Mouse (Mus musculus) MEL (cell line): ENCODE data around the gene Met. TPM values are rescaled to one million over a fixed set of nuclear protein-coding genes. Genes with fewer than 3 reads are reported as not detected.

ENCODE experiments used
- DNase-seq: peaks from one replicate; pipeline ENCODE4 v3.0.0; 2011; ENCODE audit warnings: low read depth, low spot score
- H3K27ac ChIP-seq: 2 replicates; pipeline ENCODE4 v1.5.1; 2012; ENCODE audit warnings: low read depth, mild to moderate bottlenecking, control low read depth, low read length, moderate library complexity; ENCODE audit not compliant: control insufficient read depth
- H3K27me3 ChIP-seq, 2 experiments: fragments of 150-350 bp in 1 of 2; sonication (generic) in 1 of 2; 2 replicates each; pipeline ENCODE4 v1.6.1; 2012; ENCODE audit warnings: low read length in 2 of 2, mild to moderate bottlenecking in 2 of 2, improper control_type of control experiment in 1 of 2, moderate library complexity in 1 of 2; ENCODE audit not compliant: insufficient read depth in 2 of 2, control insufficient read depth in 1 of 2
- H3K36me3 ChIP-seq, 2 experiments: 2 replicates each; pipeline ENCODE4 v1.6.1; 2012 to 2014; ENCODE audit warnings: low read length in 2 of 2, improper control_type of control experiment in 1 of 2, inconsistent platforms in 1 of 2, mild to moderate bottlenecking in 1 of 2; ENCODE audit not compliant: insufficient read depth in 2 of 2, control insufficient read depth in 1 of 2
- H3K4me1 ChIP-seq, 2 experiments: fragments of 150-350 bp in 1 of 2; sonication (generic) in 1 of 2; 2 replicates each; pipeline ENCODE4 v1.6.1; 2012; ENCODE audit warnings: low read length in 2 of 2, improper control_type of control experiment in 1 of 2, mild to moderate bottlenecking in 1 of 2; ENCODE audit not compliant: insufficient read depth in 2 of 2, control insufficient read depth in 1 of 2
- H3K4me3 ChIP-seq, 2 experiments: fragments of 150-350 bp in 1 of 2; sonication (generic) in 1 of 2; 2 replicates each; pipeline ENCODE4 v1.5.1; 2012; ENCODE audit warnings: low read depth in 2 of 2, low read length in 2 of 2, mild to moderate bottlenecking in 2 of 2, moderate library complexity in 2 of 2, control low read depth in 1 of 2, improper control_type of control experiment in 1 of 2; ENCODE audit not compliant: control insufficient read depth in 1 of 2, insufficient read depth in 1 of 2
- H3K79me2 ChIP-seq: 2 replicates; pipeline ENCODE4 v1.6.1; 2012; ENCODE audit warnings: mild to moderate bottlenecking, low read length, moderate library complexity; ENCODE audit not compliant: control insufficient read depth, poor library complexity, insufficient read depth
- H3K9ac ChIP-seq: 2 replicates; pipeline ENCODE4 v1.6.1; 2012; ENCODE audit warnings: low read depth, mild to moderate bottlenecking, control low read depth, low read length, moderate library complexity; ENCODE audit not compliant: control insufficient read depth, poor library complexity, severe bottlenecking
- H3K9me3 ChIP-seq: fragments of 150-350 bp; sonication (generic); replicated peaks from 2 replicates; pipeline ENCODE4 v1.6.1; 2012; ENCODE audit warnings: mild to moderate bottlenecking, low read length, improper control_type of control experiment, moderate library complexity; ENCODE audit not compliant: insufficient read depth
- CHD1 ChIP-seq: IDR thresholded peaks from 2 replicates; pipeline ENCODE4 v1.6.1; 2012; ENCODE audit warnings: low read depth, mild to moderate bottlenecking, inconsistent platforms, low read length, improper control_type of control experiment
- E2F4 ChIP-seq: IDR thresholded peaks from 2 replicates; pipeline ENCODE4 v1.6.1; 2011; ENCODE audit warnings: low read depth, low read length, improper control_type of control experiment, borderline replicate concordance
- ETS1 ChIP-seq: IDR thresholded peaks from 2 replicates; pipeline ENCODE4 v1.6.1; 2012; ENCODE audit warnings: low read depth, mild to moderate bottlenecking, inconsistent platforms, low read length, improper control_type of control experiment, moderate library complexity
- GATA1 ChIP-seq: IDR thresholded peaks from 2 replicates; pipeline ENCODE4 v1.6.1; 2011; ENCODE audit warnings: low read depth, low read length, improper control_type of control experiment
- HCFC1 ChIP-seq: IDR thresholded peaks from 2 replicates; pipeline ENCODE4 v1.6.1; 2012; ENCODE audit warnings: low read depth, mild to moderate bottlenecking, inconsistent platforms, low read length, improper control_type of control experiment, moderate library complexity
- KAT2A ChIP-seq: conservative IDR thresholded peaks from 2 replicates; pipeline ENCODE4 v1.6.1; 2012; ENCODE audit warnings: low read depth, low read length, improper control_type of control experiment, inconsistent platforms
- MAZ ChIP-seq: IDR thresholded peaks from 2 replicates; pipeline ENCODE4 v1.6.1; 2012; ENCODE audit warnings: low read depth, mild to moderate bottlenecking, inconsistent platforms, low read length, improper control_type of control experiment
- MXI1 ChIP-seq: IDR thresholded peaks from 2 replicates; pipeline ENCODE4 v1.6.1; 2011; ENCODE audit warnings: mild to moderate bottlenecking, low read depth, low read length, improper control_type of control experiment
- RAD21 ChIP-seq: IDR thresholded peaks from 2 replicates; pipeline ENCODE4 v1.6.1; 2011; ENCODE audit warnings: mild to moderate bottlenecking, low read depth, low read length, improper control_type of control experiment
- RCOR1 ChIP-seq: IDR thresholded peaks from 2 replicates; pipeline ENCODE4 v1.6.1; 2012; ENCODE audit warnings: low read depth, mild to moderate bottlenecking, inconsistent platforms, low read length, improper control_type of control experiment
- TAL1 ChIP-seq: IDR thresholded peaks from 2 replicates; pipeline ENCODE4 v1.6.1; 2012; ENCODE audit warnings: mild to moderate bottlenecking, inconsistent platforms, low read length, moderate library complexity, mixed read lengths
- UBTF ChIP-seq: IDR thresholded peaks from 2 replicates; pipeline ENCODE4 v1.6.1; 2012; ENCODE audit warnings: low read depth, mild to moderate bottlenecking, inconsistent platforms, low read length, improper control_type of control experiment, moderate library complexity, borderline replicate concordance; ENCODE audit not compliant: insufficient read depth
- USF1 ChIP-seq: IDR thresholded peaks from 2 replicates; pipeline ENCODE4 v1.6.1; 2014; ENCODE audit warnings: low read depth, mild to moderate bottlenecking, inconsistent platforms, low read length, improper control_type of control experiment, moderate library complexity
- USF2 ChIP-seq, 2 experiments: IDR thresholded peaks; 2 replicates each; pipeline ENCODE4 v1.6.1; 2011 to 2012; ENCODE audit warnings: improper control_type of control experiment in 2 of 2, low read length in 2 of 2, borderline replicate concordance in 1 of 2, inconsistent platforms in 1 of 2, low read depth in 1 of 2, mild to moderate bottlenecking in 1 of 2; ENCODE audit not compliant: insufficient read depth in 1 of 2
- ZC3H11A ChIP-seq: IDR thresholded peaks from 2 replicates; pipeline ENCODE4 v1.6.1; 2012; ENCODE audit warnings: low read depth, mild to moderate bottlenecking, inconsistent platforms, low read length, improper control_type of control experiment
- ZKSCAN1 ChIP-seq: IDR thresholded peaks from 2 replicates; pipeline ENCODE4 v1.6.1; 2012; ENCODE audit warnings: low read depth, mild to moderate bottlenecking, inconsistent platforms, low read length, improper control_type of control experiment, moderate library complexity
- ZMIZ1 ChIP-seq: IDR thresholded peaks from 2 replicates; pipeline ENCODE4 v1.6.1; 2012; ENCODE audit warnings: low read depth, mild to moderate bottlenecking, inconsistent platforms, low read length, improper control_type of control experiment, moderate library complexity
- polyA plus RNA-seq, 2 experiments: library from polyadenylated mRNA; stranded (reverse) in 1 of 2; unstranded in 1 of 2; fragments of >175 nt in 1 of 2; fragments of >200 nt in 1 of 2; gene quantifications; 2 replicates each; pipeline versions ENCODE4 v1.2.1 to v1.2.4; 2012; ENCODE audit warnings: low replicate concordance in 2 of 2, low read depth in 1 of 2; ENCODE audit not compliant: insufficient read length in 2 of 2, insufficient read depth in 1 of 2, missing spikeins in 1 of 2
- total RNA-seq: library from RNA; depleted of rRNA; stranded (reverse); fragments of 300-350 nt; gene quantifications from 2 replicates; pipeline ENCODE4 v1.2.3, GENCODE M21; 2012

Gene Met
- total and polyA plus RNA-seq, 3 experiments = not detected

DNA sequence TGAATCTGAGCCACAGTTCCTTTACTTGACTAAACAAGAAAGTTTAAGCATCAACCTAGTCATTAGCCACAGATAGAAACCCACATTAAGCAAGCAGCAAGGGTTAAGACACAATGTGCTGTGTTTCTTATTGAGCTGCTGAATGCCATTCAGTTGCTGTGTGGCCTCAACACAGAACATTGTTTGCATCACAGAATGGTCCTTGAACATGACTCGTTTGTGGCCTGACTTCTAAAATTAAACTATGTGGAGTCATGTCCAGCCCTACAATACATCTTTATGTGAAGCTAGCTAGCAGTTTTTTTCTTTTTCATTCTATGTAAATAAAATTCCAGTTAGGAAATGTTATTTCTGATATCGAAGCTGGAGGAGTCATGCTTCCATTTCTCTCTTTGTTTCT lies 27.2 kb downstream of the Met start:
- no peaks in the 10 kb centered on the region for H3K4me1 ChIP-seq
- H3K9ac ChIP-seq = no peak overlapping the region
- DNase-seq = no peak
- H3K4me3 ChIP-seq = no peak overlapping the region
- H3K36me3 ChIP-seq = no peaks in the 10 kb centered on the region
- H3K79me2 ChIP-seq = no peaks in the 10 kb centered on the region
- no peaks in the 10 kb centered on the region for H3K9me3 ChIP-seq
- H3K27ac ChIP-seq = no peak overlapping the region
- TF ChIP-seq ZMIZ1 = no peak
- TF ChIP-seq USF2 (IDR thresholded peaks at IDR 0.05; ENCODE audit: borderline replicate concordance in 1 of 2, insufficient read depth in 1 of 2, low read depth in 1 of 2, low read length in 2 of 2) = no peak
- TF ChIP-seq MAZ = no peak
- TF ChIP-seq ZC3H11A = no peak
- no peak for TF ChIP-seq USF1
- no peak for TF ChIP-seq UBTF
- no peak for TF ChIP-seq RAD21
- TF ChIP-seq E2F4 = no peak
- H3K27me3 ChIP-seq = peaks cover 0 to 1% of the 10 kb centered on the region in 2 experiments; a peak in 3 of 4 replicates

DNA sequence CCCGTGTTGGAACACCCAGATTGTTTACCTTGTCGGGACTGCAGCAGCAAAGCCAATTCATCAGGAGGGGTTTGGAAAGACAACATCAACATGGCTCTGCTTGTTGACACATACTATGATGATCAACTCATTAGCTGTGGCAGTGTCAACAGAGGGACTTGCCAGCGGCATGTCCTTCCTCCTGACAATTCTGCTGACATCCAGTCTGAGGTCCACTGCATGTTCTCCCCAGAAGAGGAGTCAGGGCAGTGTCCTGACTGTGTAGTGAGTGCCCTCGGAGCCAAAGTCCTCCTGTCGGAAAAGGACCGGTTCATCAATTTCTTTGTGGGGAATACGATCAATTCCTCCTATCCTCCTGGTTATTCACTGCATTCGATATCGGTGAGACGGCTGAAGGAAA lies 27.9 kb downstream of the Met start:
- H3K9ac ChIP-seq = no peak overlapping the region
- no peak for DNase-seq
- no peak overlapping the region for H3K4me3 ChIP-seq
- no peaks in the 10 kb centered on the region for H3K79me2 ChIP-seq
- no peaks in the 10 kb centered on the region for H3K36me3 ChIP-seq
- H3K9me3 ChIP-seq = no peaks in the 10 kb centered on the region
- no peaks in the 10 kb centered on the region for H3K4me1 ChIP-seq
- peaks cover 0 to 1% of the 10 kb centered on the region in 2 experiments; a peak in 3 of 4 replicates for H3K27me3 ChIP-seq
- no peak overlapping the region for H3K27ac ChIP-seq
- no peak for TF ChIP-seq RCOR1
- no peak for TF ChIP-seq MXI1
- no peak for TF ChIP-seq HCFC1
- no peak for TF ChIP-seq UBTF
- TF ChIP-seq KAT2A = no peak
- TF ChIP-seq RAD21 = no peak
- no peak for TF ChIP-seq GATA1
- TF ChIP-seq ZKSCAN1 = no peak
- no peak for TF ChIP-seq TAL1
- no peak for TF ChIP-seq CHD1
- no peak for TF ChIP-seq USF2 (IDR thresholded peaks at IDR 0.05; ENCODE audit: borderline replicate concordance in 1 of 2, insufficient read depth in 1 of 2, low read depth in 1 of 2, low read length in 2 of 2)
- no peak for TF ChIP-seq ETS1
